Mouse (Mus musculus) limb, embryonic 10.5 days (tissue): ENCODE data around the gene Klk1b21. TPM values are rescaled to one million over a fixed set of nuclear protein-coding genes. Genes with fewer than 3 reads are reported as not detected.
"Not testable (repeated sequence)": the region's sequence is repeated elsewhere in the genome, so short reads cannot be mapped to it uniquely, and the experiment has no call there.

Experiments
- DNase-seq: peaks from one replicate; pipeline ENCODE4 v3.0.0-alpha.2; 2017; ENCODE audit warnings: low spot score
- H3K27ac ChIP-seq: fragments of 300-500 bp; sonication (generic); 2 replicates; pipeline ENCODE4 v1.5.1; 2016; ENCODE audit warnings: mild to moderate bottlenecking
- H3K27me3 ChIP-seq: fragments of 300-500 bp; sonication (generic); 2 replicates; pipeline ENCODE4 v1.6.1; 2016; ENCODE audit warnings: low read depth, mild to moderate bottlenecking; ENCODE audit not compliant: poor library complexity, severe bottlenecking
- H3K36me3 ChIP-seq: fragments of 300-500 bp; sonication (generic); 2 replicates; pipeline ENCODE4 v1.6.1; 2016; ENCODE audit warnings: mild to moderate bottlenecking, moderate library complexity
- H3K4me1 ChIP-seq: fragments of 300-500 bp; sonication (generic); 2 replicates; pipeline ENCODE4 v1.6.1; 2016
- H3K4me3 ChIP-seq: fragments of 300-500 bp; sonication (generic); 2 replicates; pipeline ENCODE4 v1.5.1; 2016; ENCODE audit warnings: mild to moderate bottlenecking, moderate library complexity
- H3K9me3 ChIP-seq: fragments of 300-500 bp; sonication (generic); replicated peaks from 2 replicates; pipeline ENCODE4 v1.6.1; 2016; ENCODE audit warnings: mild to moderate bottlenecking
- WGBS: fragments of 180-500 bp; shearing (Covaris S2); methylation state at CpG from one replicate; pipeline ENCODE4 v1.1.7; 2016; 5-methylcytosine and 5-hydroxymethylcytosine counted together
- polyA plus RNA-seq: library from polyadenylated mRNA; unstranded; fragments of >200 nt; fragmentation: Nextera tagmentation; extraction: Ambion mirVana; gene quantifications from 2 replicates; pipeline ENCODE4 v1.2.1, GENCODE M21; 2016

The Klk1b21 gene
- not detected in 2 replicates for polyA plus RNA-seq

DNA sequence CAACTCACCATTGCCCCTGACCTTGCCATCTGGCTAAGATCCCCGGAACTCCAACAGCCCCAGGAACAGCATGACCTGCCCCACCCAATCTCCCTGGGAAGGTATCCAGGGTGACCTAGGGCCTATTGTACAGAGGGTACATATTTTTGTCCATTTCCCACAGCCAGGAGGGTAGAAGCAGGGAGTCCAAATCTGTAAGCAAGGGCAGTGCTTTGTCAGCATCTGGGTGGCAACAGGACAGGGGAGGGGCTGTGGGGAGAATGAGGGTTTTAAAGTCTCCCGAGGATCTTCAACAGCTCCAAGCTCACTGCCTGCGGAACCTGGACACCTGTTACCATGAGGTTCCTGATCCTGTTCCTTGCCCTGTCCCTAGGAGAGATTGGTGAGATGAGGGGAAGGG, at the start of gene Klk1b21:
TSS of gene Klk1b21 (plus strand) at position 301 of the 400 bp plus-strand sequence.
- WGBS = 69% methylated on average over 3 of the region's 3 CpGs
- DNase-seq = not testable (repeated sequence)

GRCm38 (mm10) chr7:44072117-44072516, 30.0 kb upstream of the Klk1b21 start:
- Histone ChIP-seq H3K27ac (no peak overlapping the region), H3K9me3 (no peaks in the 10 kb centered on the region), H3K27me3 (no peaks in the 10 kb centered on the region), H3K4me3 (no peak overlapping the region), H3K4me1 (no peaks in the 10 kb centered on the region), H3K36me3 (no peaks in the 10 kb centered on the region)
- 88% methylated on average over 2 of the region's 2 CpGs for WGBS
- no peak for DNase-seq

More for the DNA sequence above, at the start of gene Klk1b21:
- H3K9me3 ChIP-seq, H3K36me3 ChIP-seq, H3K4me3 ChIP-seq, H3K27ac ChIP-seq, H3K27me3 ChIP-seq, H3K4me1 ChIP-seq: not testable (repeated sequence)

GRCm38 (mm10) chr7:44077703-44078102, 24.4 kb upstream of the Klk1b21 start:
- Histone ChIP-seq H3K27me3 (no peaks in the 10 kb centered on the region), H3K4me3 (no peak overlapping the region), H3K9me3 (no peaks in the 10 kb centered on the region), H3K27ac (no peak overlapping the region), H3K4me1 (no peaks in the 10 kb centered on the region), H3K36me3 (no peaks in the 10 kb centered on the region)
- DNase-seq = no peak
- 67% methylated on average over 1 of the region's 1 CpGs for WGBS

DNA sequence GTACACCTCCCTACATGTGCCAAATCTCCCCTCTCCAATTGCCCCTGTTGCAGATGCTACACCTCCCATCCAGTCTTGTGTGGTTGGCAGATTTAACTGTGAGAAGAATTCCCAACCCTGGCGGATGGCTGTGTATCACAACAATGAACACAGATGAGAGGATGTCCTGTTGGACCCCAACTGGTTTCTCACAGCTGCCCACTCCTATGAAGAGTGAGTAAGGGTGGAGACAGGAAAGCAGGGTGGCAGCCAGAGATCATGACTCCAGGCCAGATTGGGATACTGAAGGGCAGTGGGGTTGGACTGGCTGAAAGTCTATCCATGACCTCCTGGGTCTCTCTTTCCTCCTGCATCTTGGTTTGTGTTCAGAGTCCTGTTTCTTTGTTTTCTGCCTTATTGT, 6.0 kb upstream of the Klk1b21 start:
- WGBS = 87% methylated on average over 1 of the region's 1 CpGs
- no peaks in the 10 kb centered on the region for H3K4me1 ChIP-seq

DNA sequence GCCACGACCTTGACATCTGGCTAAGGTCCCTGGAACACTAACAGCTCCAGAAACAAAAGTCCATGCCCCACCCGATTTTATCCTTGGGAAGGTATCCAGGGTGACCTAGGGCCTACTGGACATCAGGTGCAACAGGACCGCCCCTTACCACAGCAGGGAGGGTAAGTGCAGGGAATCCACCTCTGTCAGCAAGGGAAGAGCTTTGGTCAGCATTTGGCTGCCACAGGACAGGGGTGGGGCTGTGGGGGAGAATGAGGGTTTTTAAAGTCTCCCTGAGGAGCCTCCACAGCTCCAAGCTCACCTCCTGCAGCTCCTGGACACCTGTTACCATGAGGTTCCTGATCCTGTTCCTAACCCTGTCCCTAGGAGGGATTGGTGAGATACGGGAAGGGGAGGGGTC, 10.2 kb downstream of the Klk1b21 start, which contains the start of gene Klk1b22:
TSS of gene Klk1b22 (plus strand) at position 301 of the 400 bp plus-strand sequence.
- Histone ChIP-seq H3K4me1 (no peaks in the 10 kb centered on the region), H3K27ac (no peak within 1 kb of the TSS), H3K4me3 (no peak within 1 kb of the TSS), H3K36me3 (no peaks in the 10 kb centered on the region), H3K27me3 (no peaks in the 10 kb centered on the region), H3K9me3 (no peaks in the 10 kb centered on the region)
- DNase-seq = no peak
- 72% methylated on average over 4 of the region's 4 CpGs for WGBS

More for the DNA sequence above, 6.0 kb upstream of the Klk1b21 start:
- no peak overlapping the region for H3K4me3 ChIP-seq
- no peaks in the 10 kb centered on the region for H3K9me3 ChIP-seq
- no peak overlapping the region for H3K27ac ChIP-seq
- H3K27me3 ChIP-seq = no peaks in the 10 kb centered on the region
- H3K36me3 ChIP-seq = no peaks in the 10 kb centered on the region
- DNase-seq = no peak

DNA sequence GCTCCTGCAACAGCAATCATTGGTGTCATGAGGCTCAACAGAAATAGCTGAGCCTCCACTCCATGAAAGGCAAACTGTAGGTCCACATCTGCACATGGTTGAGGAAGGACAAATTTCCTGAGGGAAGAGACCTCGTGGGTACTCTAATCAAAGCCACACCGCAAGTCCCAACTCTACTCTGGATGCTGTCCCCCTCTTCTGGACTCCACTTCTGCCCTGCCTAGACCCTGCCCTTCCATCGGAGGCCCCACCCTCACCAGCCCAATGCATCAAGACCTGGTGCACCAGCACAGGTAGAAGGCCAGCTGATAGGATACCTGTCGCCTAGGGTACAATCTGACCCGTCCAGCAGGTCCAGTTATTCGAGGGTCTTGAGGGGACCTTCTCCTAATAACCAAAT, 21.3 kb downstream of the Klk1b21 start:
- H3K27me3 ChIP-seq = no peaks in the 10 kb centered on the region
- DNase-seq = no peak
- H3K36me3 ChIP-seq = no peaks in the 10 kb centered on the region
- no peaks in the 10 kb centered on the region for H3K4me1 ChIP-seq
- H3K4me3 ChIP-seq = no peak overlapping the region
- H3K9me3 ChIP-seq = no peaks in the 10 kb centered on the region
- H3K27ac ChIP-seq = no peak overlapping the region
- 88% methylated on average over 6 of the region's 6 CpGs for WGBS

DNA sequence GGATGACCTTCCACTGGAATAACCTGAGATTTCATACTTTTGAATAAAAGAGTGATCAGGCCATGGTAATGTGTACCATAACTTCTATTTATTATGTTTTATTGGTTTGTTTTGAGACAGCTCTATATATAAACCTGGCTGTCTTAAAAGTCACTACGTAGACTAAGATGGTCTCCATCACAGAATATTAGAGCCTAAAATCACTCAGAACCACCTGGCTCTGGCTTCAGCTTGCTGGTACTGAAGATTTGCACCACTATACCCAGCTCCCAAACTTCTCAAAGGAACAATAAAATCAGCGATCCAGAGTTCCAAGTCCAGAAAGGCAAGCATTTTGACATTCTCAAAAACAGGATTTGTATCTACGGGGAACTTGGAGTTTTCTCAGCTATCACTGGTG, 34.3 kb downstream of the Klk1b21 start, which contains the start of gene Klk1b16:
TSS of gene Klk1b16 (plus strand) at position 301 of the 400 bp plus-strand sequence.
- H3K36me3 ChIP-seq = no peaks in the 10 kb centered on the region
- no peaks in the 10 kb centered on the region for H3K27me3 ChIP-seq
- H3K9me3 ChIP-seq = no peaks in the 10 kb centered on the region
- H3K27ac ChIP-seq = no peak within 1 kb of the TSS
- no peak for DNase-seq
- 91% methylated on average over 3 of the region's 3 CpGs for WGBS
- no peaks in the 10 kb centered on the region for H3K4me1 ChIP-seq
- no peak within 1 kb of the TSS for H3K4me3 ChIP-seq

Other genes with a start within 250 kb of the Klk1b21 start
- not detected in 2 replicates for gene Klk4, start 221.2 kb upstream of the Klk1b21 start, polyA plus RNA-seq
- gene Klk15, start 168.6 kb upstream of the Klk1b21 start, polyA plus RNA-seq = 0.18 TPM in 1 of 2 replicates, not detected in the other
- gene Klk1b8, start 151.7 kb upstream of the Klk1b21 start, polyA plus RNA-seq = not detected in 2 replicates
- not detected in 2 replicates for gene Klk1b1, start 135.6 kb upstream of the Klk1b21 start, polyA plus RNA-seq
- gene Klk1b9, start 126.3 kb upstream of the Klk1b21 start, polyA plus RNA-seq = not detected in 2 replicates
- not detected in 2 replicates for gene Klk1b11, start 106.5 kb upstream of the Klk1b21 start, polyA plus RNA-seq
- gene Klk1b26, start 90.2 kb upstream of the Klk1b21 start, polyA plus RNA-seq = not detected in 2 replicates
- not detected in 2 replicates for gene Klk1b27, start 50.0 kb upstream of the Klk1b21 start, polyA plus RNA-seq
- gene Klk1b22, start 10.3 kb downstream of the Klk1b21 start, polyA plus RNA-seq = not detected in 2 replicates
- gene Klk1b16, start 34.4 kb downstream of the Klk1b21 start, polyA plus RNA-seq = not detected in 2 replicates
- gene Klk1b24, start 85.9 kb downstream of the Klk1b21 start, polyA plus RNA-seq = not detected in 2 replicates
- gene Klk1b3, start 95.9 kb downstream of the Klk1b21 start, polyA plus RNA-seq = not detected in 2 replicates
- not detected in 2 replicates for gene Klk1b4, start 105.1 kb downstream of the Klk1b21 start, polyA plus RNA-seq
- gene Klk1b5, start 113.6 kb downstream of the Klk1b21 start, polyA plus RNA-seq = not detected in 2 replicates
- gene Klk1, start 123.0 kb downstream of the Klk1b21 start, polyA plus RNA-seq = not detected in 2 replicates
- not detected in 2 replicates for gene Gm36864, start 133.8 kb downstream of the Klk1b21 start, polyA plus RNA-seq
- gene 1700028J19Rik, start 144.4 kb downstream of the Klk1b21 start, polyA plus RNA-seq = 0.88 and 1.1 TPM in 2 replicates
- 179 and 220 TPM in 2 replicates for gene 2410002F23Rik, start 144.4 kb downstream of the Klk1b21 start, polyA plus RNA-seq
- 0.15 and 0.18 TPM in 2 replicates for gene Acp4, start 155.1 kb downstream of the Klk1b21 start, polyA plus RNA-seq
- gene Gm15517, start 159.1 kb downstream of the Klk1b21 start, polyA plus RNA-seq = not detected in 2 replicates
- gene Clec11a, start 204.6 kb downstream of the Klk1b21 start, polyA plus RNA-seq = 1.1 and 1.7 TPM in 2 replicates
- 0.31 and 0.40 TPM in 2 replicates for gene Shank1, start 207.9 kb downstream of the Klk1b21 start, polyA plus RNA-seq